Mouse (Mus musculus) myocyte (in vitro differentiated cells): ENCODE results near the gene A930009A15Rik.

Experiments used
- MYOD1 ChIP-seq, 3 experiments: IDR thresholded peaks; one replicate each; pipeline ENCODE4 v1.6.1; 2011; ENCODE audit warnings: control low read depth in 2 of 3, low read depth in 2 of 3, mild to moderate bottlenecking in 2 of 3, moderate library complexity in 1 of 3; ENCODE audit not compliant: insufficient read length in 2 of 3, control insufficient read depth in 1 of 3
- POLR2A ChIP-seq: IDR thresholded peaks from one replicate; pipeline ENCODE4 v1.6.1; 2011; ENCODE audit warnings: low read depth, mild to moderate bottlenecking, control low read depth, moderate library complexity; ENCODE audit not compliant: insufficient read length

DNA sequence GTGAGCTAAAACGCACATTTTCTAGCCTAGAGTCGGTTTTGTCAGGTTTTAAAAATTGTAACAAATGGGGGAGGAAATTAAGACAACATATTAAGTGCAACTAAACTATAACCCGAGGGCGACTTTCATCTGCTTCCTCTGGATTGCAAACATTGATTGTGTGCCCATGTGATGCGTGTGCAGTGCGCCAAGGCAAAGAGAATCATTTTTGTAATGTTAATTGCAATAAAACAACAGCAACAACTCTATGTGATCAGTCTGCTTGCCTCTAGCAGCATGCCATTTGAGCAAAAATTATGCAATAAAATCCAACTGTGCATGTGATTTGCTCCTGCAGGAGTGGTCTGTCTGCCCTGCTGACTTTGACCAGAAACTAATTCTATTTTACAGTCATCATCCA is 56.9 kb downstream of the A930009A15Rik start:
- TF ChIP-seq POLR2A (no peak), MYOD1 (IDR thresholded peaks at IDR 0.05; ENCODE audit: control insufficient read depth in 1 of 3, insufficient read length in 2 of 3, low read depth in 2 of 3) (no peak)
